Mouse (Mus musculus) kidney, embryonic 16.5 days (tissue): ENCODE measurements around the gene Nfrkb. TPM values are rescaled to one million over a fixed set of nuclear protein-coding genes. Genes with fewer than 3 reads are reported as not detected.

ENCODE experiments used
- ATAC-seq: fragments of 200-750 bp; cut with Nextera tagmentation; 2 replicates; pipeline ENCODE4 v1.8.0; 2017; ENCODE audit warnings: moderate TSS enrichment; ENCODE audit not compliant: low FRiP score, low TSS enrichment
- H3K27ac ChIP-seq: fragments of 300-500 bp; sonication (generic); 2 replicates; pipeline ENCODE4 v1.5.1; 2014; ENCODE audit warnings: low read length
- H3K27me3 ChIP-seq: fragments of 300-500 bp; sonication (generic); 2 replicates; pipeline ENCODE4 v1.6.1; 2014; ENCODE audit warnings: low read length, control low read depth, mixed read lengths; ENCODE audit not compliant: insufficient read depth
- H3K36me3 ChIP-seq: fragments of 300-500 bp; sonication (generic); 2 replicates; pipeline ENCODE4 v1.6.1; 2014; ENCODE audit warnings: low read length, control low read depth, mixed read lengths; ENCODE audit not compliant: insufficient read depth
- H3K4me1 ChIP-seq: fragments of 300-500 bp; sonication (generic); 2 replicates; pipeline ENCODE4 v1.6.1; 2014; ENCODE audit warnings: low read length, control low read depth, mixed read lengths; ENCODE audit not compliant: insufficient read depth
- H3K4me2 ChIP-seq: fragments of 300-500 bp; sonication (generic); replicated peaks from 2 replicates; pipeline ENCODE4 v1.6.1; 2014; ENCODE audit warnings: low read depth, low read length
- H3K4me3 ChIP-seq: fragments of 300-500 bp; sonication (generic); 2 replicates; pipeline ENCODE4 v1.5.1; 2014; ENCODE audit warnings: mild to moderate bottlenecking, low read length
- H3K9ac ChIP-seq: fragments of 300-500 bp; sonication (generic); replicated peaks from 2 replicates; pipeline ENCODE4 v1.6.1; 2014; ENCODE audit warnings: low read length
- H3K9me3 ChIP-seq: fragments of 300-500 bp; sonication (generic); 2 replicates; pipeline ENCODE4 v1.6.1; 2016; ENCODE audit warnings: low read length, control low read depth
- WGBS: fragments of 180-500 bp; shearing (Covaris S2); extraction: QIAGEN DNeasy Blood & Tissue Kit; methylation state at CpG from one replicate; pipeline ENCODE4 v1.1.7; 2014; 5-methylcytosine and 5-hydroxymethylcytosine counted together
- polyA plus RNA-seq: library from polyadenylated mRNA; unstranded; fragments of >200 nt; fragmentation: Nextera tagmentation; extraction: Ambion mirVana; gene quantifications from 2 replicates; pipeline ENCODE4 v1.2.1, GENCODE M21; 2015

Gene Nfrkb
- 21.9 and 23.4 TPM in 2 replicates for polyA plus RNA-seq

DNA sequence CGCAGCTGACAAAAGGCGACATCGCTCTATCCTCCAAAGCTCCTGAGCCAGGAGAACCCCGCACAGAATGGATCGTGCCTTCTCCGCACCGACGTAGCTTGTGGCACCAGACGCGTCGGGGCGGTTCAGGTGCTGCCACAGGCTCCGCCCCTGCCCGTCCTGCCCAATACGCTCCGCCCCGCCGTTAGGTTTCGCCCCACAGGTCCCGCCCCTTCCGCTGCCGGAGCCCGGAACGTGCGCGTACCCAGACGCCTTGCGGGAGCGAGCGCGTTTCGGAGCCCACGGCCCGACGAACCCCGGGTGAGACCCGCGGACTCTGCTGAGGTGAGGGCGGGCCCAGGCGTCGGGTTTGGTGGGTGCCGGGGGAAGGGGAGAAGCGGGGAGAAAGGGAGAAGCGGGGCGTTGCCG is at the start of gene Nfrkb:
Gene Nfrkb, plus strand, starts transcription at position 246 of the 408 bp plus-strand sequence.
- H3K9me3 ChIP-seq, result no peaks in the 10 kb centered on the region
- H3K9ac ChIP-seq, result peak within 1 kb of the TSS; percentile 91
- peak; percentile 98 for ATAC-seq
- H3K36me3 ChIP-seq, result peaks cover 12% of the 10 kb centered on the region
- peak within 1 kb of the TSS; percentile 43; the same call in 1 of the 2 replicates for H3K27ac ChIP-seq
- WGBS, result under 1% methylated on average over 39 of the region's 46 CpGs
- no peaks in the 10 kb centered on the region for H3K27me3 ChIP-seq
- peak within 1 kb of the TSS; percentile 87 for H3K4me2 ChIP-seq
- peak within 1 kb of the TSS; percentile 88 for H3K4me3 ChIP-seq
- H3K4me1 ChIP-seq, result peaks cover 15% of the 10 kb centered on the region

DNA sequence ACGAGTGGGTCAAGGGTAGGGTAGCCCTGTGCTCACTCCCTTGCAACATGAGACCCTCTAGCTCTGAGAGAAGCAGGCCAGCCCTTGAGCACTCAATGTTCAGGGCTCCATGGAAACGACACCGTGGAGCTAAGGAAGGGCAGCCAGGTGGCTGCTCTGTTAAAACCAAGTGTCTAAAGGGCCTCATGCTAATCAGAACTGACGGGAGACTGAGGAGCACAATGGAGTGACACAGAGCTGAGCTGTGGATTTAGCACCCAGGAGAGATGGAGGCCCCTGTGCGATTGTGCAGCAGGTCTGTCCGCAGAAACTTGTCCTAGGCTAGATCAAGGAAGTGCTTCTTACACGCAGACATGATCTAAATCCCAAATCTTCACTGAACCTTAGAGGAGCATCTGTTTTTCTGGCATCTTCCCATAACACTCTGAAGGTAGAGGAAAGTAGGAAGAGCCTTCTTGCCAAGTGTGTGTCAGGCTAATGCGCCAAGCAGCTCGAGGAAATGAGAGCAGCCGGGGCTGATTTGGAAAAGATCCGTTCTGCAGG is 41.6 kb upstream of the Nfrkb start:
- Histone ChIP-seq H3K9me3 (no peaks in the 10 kb centered on the region), H3K9ac (no peak overlapping the region), H3K36me3 (no peaks in the 10 kb centered on the region), H3K4me2 (no peak overlapping the region), H3K27ac (no peak overlapping the region), H3K4me3 (no peak overlapping the region), H3K4me1 (no peaks in the 10 kb centered on the region), H3K27me3 (no peaks in the 10 kb centered on the region)
- no peak for ATAC-seq
- WGBS, result 65% methylated on average over 11 of the region's 11 CpGs

DNA sequence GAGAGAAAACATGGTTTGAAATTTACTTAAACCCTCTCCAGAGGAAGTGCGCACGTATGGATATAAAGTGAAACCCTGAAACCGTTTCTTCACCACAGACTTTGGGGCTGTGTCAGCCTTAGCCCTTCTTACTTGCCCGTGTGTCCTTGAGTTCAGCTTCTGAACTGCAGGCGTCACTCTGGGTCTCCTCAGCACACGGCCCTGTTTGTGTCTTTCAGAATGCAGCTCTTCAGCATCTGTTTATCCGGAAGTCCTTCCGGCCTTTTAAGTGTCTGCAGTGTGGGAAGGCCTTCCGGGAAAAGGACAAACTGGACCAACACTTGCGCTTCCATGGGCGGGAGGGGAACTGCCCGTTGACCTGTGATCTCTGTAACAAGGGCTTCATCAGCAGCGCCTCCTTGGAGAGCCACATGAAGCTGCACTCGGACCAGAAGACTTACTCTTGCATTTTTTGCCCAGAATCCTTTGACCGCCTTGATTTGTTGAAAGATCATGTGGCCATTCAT is 39.4 kb upstream of the Nfrkb start:
- Histone ChIP-seq H3K4me3 (no peak overlapping the region), H3K4me2 (no peak overlapping the region), H3K27me3 (no peaks in the 10 kb centered on the region), H3K9ac (no peak overlapping the region), H3K27ac (no peak overlapping the region), H3K36me3 (no peaks in the 10 kb centered on the region), H3K9me3 (no peaks in the 10 kb centered on the region), H3K4me1 (no peaks in the 10 kb centered on the region)
- no peak for ATAC-seq
- WGBS, result 72% methylated on average over 15 of the region's 15 CpGs

DNA sequence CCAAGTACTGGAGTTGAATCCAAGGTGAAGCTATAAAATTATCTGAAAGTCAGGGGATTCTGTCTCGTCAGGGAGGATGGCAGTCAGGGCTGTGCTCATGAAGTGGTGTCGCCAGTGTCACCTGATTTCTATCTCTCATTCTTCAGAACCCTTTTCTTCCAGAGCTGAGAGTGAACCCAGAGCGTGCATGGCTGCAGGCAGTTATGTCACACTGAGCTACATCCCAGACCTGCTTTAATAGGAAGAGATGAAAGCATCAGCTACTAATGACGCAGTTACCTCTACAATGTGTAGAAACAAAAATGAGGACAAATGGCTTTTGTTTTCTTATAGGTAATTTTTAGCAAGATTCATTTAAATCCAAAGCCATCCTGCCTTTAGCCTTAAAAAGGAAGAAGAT is 37.5 kb upstream of the Nfrkb start:
- H3K4me2 ChIP-seq, result no peak overlapping the region
- no peak overlapping the region for H3K27ac ChIP-seq
- H3K9me3 ChIP-seq, result no peaks in the 10 kb centered on the region
- ATAC-seq, result no peak
- no peaks in the 10 kb centered on the region for H3K36me3 ChIP-seq
- no peak overlapping the region for H3K9ac ChIP-seq
- WGBS, result 75% methylated on average over 4 of the region's 4 CpGs
- no peaks in the 10 kb centered on the region for H3K4me1 ChIP-seq
- H3K27me3 ChIP-seq, result no peaks in the 10 kb centered on the region
- no peak overlapping the region for H3K4me3 ChIP-seq

DNA sequence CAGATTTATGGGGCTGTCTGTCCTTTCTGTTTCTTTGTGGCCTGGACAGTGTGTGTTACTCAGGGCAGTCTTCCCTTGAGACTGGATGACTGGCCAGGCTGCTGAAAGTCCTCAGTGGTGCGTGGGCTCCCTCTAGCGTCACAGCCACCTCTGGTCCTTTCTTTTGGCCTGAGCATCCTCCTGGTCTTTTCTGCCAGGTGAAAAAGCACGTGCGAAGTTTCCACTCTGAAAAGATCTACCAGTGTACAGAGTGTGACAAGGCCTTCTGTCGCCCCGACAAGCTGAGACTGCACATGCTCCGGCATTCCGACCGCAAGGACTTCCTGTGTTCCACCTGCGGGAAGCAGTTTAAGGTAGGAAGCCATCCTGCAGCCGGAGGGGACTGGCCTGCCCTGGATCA is 37.1 kb upstream of the Nfrkb start:
- no peak overlapping the region for H3K9ac ChIP-seq
- WGBS, result 67% methylated on average over 11 of the region's 11 CpGs
- no peaks in the 10 kb centered on the region for H3K9me3 ChIP-seq
- no peak overlapping the region for H3K27ac ChIP-seq
- peak; percentile 69; the same call in 1 of the 2 replicates for ATAC-seq
- H3K36me3 ChIP-seq, result no peaks in the 10 kb centered on the region
- H3K4me1 ChIP-seq, result no peaks in the 10 kb centered on the region
- H3K4me2 ChIP-seq, result no peak overlapping the region
- H3K27me3 ChIP-seq, result no peaks in the 10 kb centered on the region
- H3K4me3 ChIP-seq, result no peak overlapping the region

DNA sequence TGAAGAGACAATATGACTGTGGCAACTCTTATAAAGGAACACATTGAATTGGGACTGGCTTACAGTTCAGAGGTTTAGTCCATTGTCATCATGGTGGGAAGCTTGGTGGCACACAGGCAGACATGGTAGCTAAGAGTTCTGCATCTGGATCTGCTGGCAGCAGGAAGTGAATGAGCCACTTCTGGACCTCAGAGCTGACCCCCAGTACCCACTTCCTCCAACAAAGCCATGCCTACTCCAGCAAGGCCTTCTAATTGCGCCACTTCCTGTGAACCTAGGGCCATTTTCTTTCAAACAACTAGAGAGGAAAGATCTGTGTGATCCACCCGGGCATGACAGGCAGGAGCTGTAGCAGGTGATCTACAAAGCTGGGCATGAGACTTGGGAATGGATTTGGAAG is 33.3 kb upstream of the Nfrkb start:
- no peak overlapping the region for H3K27ac ChIP-seq
- peaks cover 8% of the 10 kb centered on the region; the same call in 1 of the 2 replicates for H3K36me3 ChIP-seq
- H3K4me3 ChIP-seq, result no peak overlapping the region
- WGBS, result 88% methylated on average over 2 of the region's 2 CpGs
- H3K9me3 ChIP-seq, result no peaks in the 10 kb centered on the region
- no peaks in the 10 kb centered on the region for H3K4me1 ChIP-seq
- no peak overlapping the region for H3K4me2 ChIP-seq
- H3K27me3 ChIP-seq, result no peaks in the 10 kb centered on the region
- ATAC-seq, result no peak
- no peak overlapping the region for H3K9ac ChIP-seq

DNA sequence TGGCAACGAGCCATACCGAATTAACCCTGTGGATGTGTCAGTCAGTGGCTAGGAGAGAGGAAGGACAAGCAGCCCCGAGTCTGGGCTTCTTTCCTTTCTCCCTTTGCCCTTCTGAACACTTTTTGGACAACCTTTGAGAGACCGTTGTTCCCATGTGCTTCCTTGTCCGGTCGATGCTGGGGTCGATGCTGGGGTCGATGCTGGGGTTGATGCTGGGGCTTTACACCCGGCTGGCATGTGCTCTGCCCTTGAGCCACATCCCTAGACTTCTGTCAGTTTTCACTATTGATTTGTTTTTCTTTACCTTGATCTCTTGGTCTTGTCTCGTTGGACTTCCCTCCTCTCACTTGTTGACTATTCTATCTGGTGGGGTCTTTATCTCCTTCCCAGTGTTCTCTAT is 32.5 kb upstream of the Nfrkb start:
- H3K4me1 ChIP-seq, result no peaks in the 10 kb centered on the region
- no peaks in the 10 kb centered on the region for H3K9me3 ChIP-seq
- no peak overlapping the region for H3K4me2 ChIP-seq
- no peaks in the 10 kb centered on the region for H3K27me3 ChIP-seq
- WGBS, result 76% methylated on average over 10 of the region's 10 CpGs
- no peak for ATAC-seq
- peaks cover 8% of the 10 kb centered on the region; the same call in 1 of the 2 replicates for H3K36me3 ChIP-seq
- H3K27ac ChIP-seq, result no peak overlapping the region
- H3K4me3 ChIP-seq, result no peak overlapping the region
- H3K9ac ChIP-seq, result no peak overlapping the region

DNA sequence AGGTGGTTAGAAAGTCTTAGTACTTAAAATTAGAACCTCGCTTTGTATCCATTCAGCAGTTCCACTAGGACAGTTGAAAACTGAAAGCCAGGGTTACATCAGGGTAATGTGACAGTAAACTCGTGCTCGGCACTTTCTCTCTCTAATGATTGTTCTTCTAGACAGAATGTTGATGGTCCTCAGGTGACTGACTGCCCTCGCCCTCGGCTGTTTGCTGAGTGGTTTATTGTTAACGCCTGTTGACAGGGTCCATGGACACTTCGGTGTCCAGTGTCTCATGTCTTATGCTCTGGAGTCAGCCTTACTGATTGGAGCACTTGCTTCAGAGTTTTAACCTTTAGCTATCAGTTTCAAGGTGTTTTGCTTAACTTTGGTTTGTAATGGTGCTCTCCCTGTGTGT is 31.9 kb upstream of the Nfrkb start:
- ATAC-seq, result no peak
- WGBS, result 60% methylated on average over 7 of the region's 7 CpGs

DNA sequence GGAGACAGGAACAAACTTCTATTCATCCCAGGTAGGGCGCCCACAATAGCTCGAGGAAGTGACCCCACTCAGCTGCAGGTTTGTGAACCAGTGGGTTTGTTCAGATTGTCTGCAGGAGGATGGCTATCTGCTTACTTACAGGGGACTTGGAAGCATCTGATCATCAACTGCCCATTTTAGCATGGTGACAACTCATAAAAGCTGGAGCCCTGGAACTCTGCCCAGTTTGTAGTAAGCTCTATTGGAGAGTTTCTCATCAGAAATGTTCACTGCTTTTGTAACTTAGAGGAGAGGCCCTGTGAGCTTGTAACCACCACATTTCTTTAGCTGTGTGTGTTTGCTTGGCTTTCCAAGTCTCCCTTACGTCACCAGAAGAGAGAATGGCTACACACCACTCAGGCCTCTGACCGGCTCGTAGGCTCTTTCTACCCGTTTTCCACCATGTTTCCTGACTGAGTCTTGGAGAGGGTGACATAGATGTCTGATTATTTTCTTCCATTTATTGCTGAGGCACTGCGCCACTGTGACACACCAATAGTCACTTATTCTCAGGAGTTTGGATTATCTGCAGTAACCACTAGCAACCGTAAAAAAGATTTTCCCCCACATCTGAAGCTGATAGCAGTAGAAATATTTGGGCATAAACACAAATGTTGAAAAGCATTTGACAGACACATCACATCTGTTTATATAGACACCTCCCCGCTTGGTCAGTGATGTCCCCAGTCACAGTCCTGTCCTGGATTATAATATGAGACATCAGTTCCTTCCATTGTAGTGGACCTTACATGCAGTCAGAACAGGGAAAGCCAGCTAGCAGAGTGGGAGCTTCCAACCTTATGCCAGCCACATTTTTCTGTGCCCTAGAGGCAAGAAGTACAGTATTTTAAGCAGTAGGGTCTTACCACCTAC is 22.0 kb upstream of the Nfrkb start:
- 86% methylated on average over 9 of the region's 9 CpGs for WGBS
- H3K9ac ChIP-seq, result no peak overlapping the region
- ATAC-seq, result no peak

More for the DNA sequence above, 31.9 kb upstream of the Nfrkb start:
- Histone ChIP-seq H3K4me3 (no peak overlapping the region), H3K4me2 (no peak overlapping the region), H3K4me1 (no peaks in the 10 kb centered on the region), H3K27ac (no peak overlapping the region), H3K9me3 (no peaks in the 10 kb centered on the region), H3K27me3 (no peaks in the 10 kb centered on the region), H3K9ac (no peak overlapping the region), H3K36me3 (peaks cover 13% of the 10 kb centered on the region)

DNA sequence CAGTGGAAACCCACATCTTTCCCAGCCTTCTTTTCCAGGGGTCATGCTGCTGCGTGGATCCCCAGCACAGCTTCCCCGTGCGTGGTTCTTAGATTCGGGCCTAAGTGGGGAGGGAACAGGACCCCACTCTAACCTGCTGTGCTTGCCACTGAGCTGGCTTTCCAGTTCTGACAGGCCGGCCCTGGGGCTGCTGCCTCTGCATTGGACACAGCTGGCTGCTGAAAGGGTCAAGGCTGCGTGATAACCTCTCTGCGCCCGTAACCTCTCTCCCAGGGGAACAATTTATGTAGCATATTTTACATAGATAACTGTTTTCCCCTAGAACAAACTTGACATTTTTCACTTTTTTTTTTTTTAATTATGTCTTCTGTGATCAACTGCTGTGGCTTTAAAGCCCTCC is 20.9 kb upstream of the Nfrkb start:
- Histone ChIP-seq H3K4me2 (no peak overlapping the region), H3K9me3 (no peaks in the 10 kb centered on the region), H3K4me3 (no peak overlapping the region), H3K27me3 (no peaks in the 10 kb centered on the region), H3K9ac (no peak overlapping the region), H3K36me3 (peaks cover 9% of the 10 kb centered on the region; the same call in 1 of the 2 replicates), H3K27ac (no peak overlapping the region), H3K4me1 (no peaks in the 10 kb centered on the region)
- ATAC-seq, result no peak
- WGBS, result 60% methylated on average over 8 of the region's 8 CpGs

More for the DNA sequence above, 22.0 kb upstream of the Nfrkb start:
- Histone ChIP-seq H3K4me2 (no peak overlapping the region), H3K9me3 (no peaks in the 10 kb centered on the region), H3K27ac (no peak overlapping the region), H3K4me3 (no peak overlapping the region), H3K36me3 (peaks cover 11% of the 10 kb centered on the region), H3K27me3 (no peaks in the 10 kb centered on the region), H3K4me1 (no peaks in the 10 kb centered on the region)
